Mouse (Mus musculus) embryonic facial prominence, embryonic 13.5 days (tissue): ENCODE measurements around the gene Xpo6. TPM values are rescaled to one million over a fixed set of nuclear protein-coding genes. Genes with fewer than 3 reads are reported as not detected.

Experiments
- ATAC-seq: fragments of 200-750 bp; cut with Nextera tagmentation; 2 replicates; pipeline ENCODE4 v1.8.0; 2017; ENCODE audit warnings: low read depth; ENCODE audit not compliant: insufficient number of reproducible peaks, insufficient read depth, low FRiP score, low TSS enrichment
- H3K27ac ChIP-seq: fragments of 300-500 bp; sonication (generic); 2 replicates; pipeline ENCODE4 v1.5.1; 2015; ENCODE audit warnings: moderate library complexity, mild to moderate bottlenecking, inconsistent platforms
- H3K27me3 ChIP-seq: fragments of 300-500 bp; sonication (generic); 2 replicates; pipeline ENCODE4 v1.6.1; 2015; ENCODE audit warnings: mild to moderate bottlenecking, inconsistent platforms
- H3K36me3 ChIP-seq: fragments of 300-500 bp; sonication (generic); 2 replicates; pipeline ENCODE4 v1.6.1; 2015; ENCODE audit warnings: mild to moderate bottlenecking, inconsistent platforms
- H3K4me1 ChIP-seq: fragments of 300-500 bp; sonication (generic); 2 replicates; pipeline ENCODE4 v1.6.1; 2015; ENCODE audit warnings: inconsistent platforms
- H3K4me2 ChIP-seq: fragments of 300-500 bp; sonication (generic); 2 replicates; pipeline ENCODE4 v1.6.1; 2015; ENCODE audit warnings: moderate library complexity, mild to moderate bottlenecking, inconsistent platforms
- H3K4me3 ChIP-seq: fragments of 300-500 bp; sonication (generic); 2 replicates; pipeline ENCODE4 v1.5.1; 2015; ENCODE audit warnings: mild to moderate bottlenecking, inconsistent platforms
- H3K9ac ChIP-seq: fragments of 300-500 bp; sonication (generic); 2 replicates; pipeline ENCODE4 v1.6.1; 2015; ENCODE audit warnings: mild to moderate bottlenecking, inconsistent platforms
- H3K9me3 ChIP-seq: fragments of 300-500 bp; sonication (generic); 2 replicates; pipeline ENCODE4 v1.6.1; 2016; ENCODE audit warnings: inconsistent platforms
- WGBS: fragments of 180-500 bp; shearing (Covaris S2); methylation state at CpG from one replicate; pipeline ENCODE4 v1.1.7; 2015; ENCODE audit warnings: mixed read lengths; 5-methylcytosine and 5-hydroxymethylcytosine counted together
- polyA plus RNA-seq: library from polyadenylated mRNA; unstranded; fragments of >200 nt; fragmentation: Nextera tagmentation; extraction: Ambion mirVana; gene quantifications from 2 replicates; pipeline ENCODE4 v1.2.1, GENCODE M21; 2015

Gene Xpo6
- 59.0 and 60.5 TPM in 2 replicates for polyA plus RNA-seq

GRCm38 (mm10) chr7:126200178-126200996 lies at the start of gene Xpo6:
Gene Xpo6, minus strand, starts transcription at chr7:126200501.
- WGBS: 1% methylated on average over 55 of the region's 57 CpGs
- Histone ChIP-seq H3K4me3 (peak within 1 kb of the TSS; percentile 96), H3K36me3 (no peaks in the 10 kb centered on the region), H3K9ac (peak within 1 kb of the TSS; percentile 97), H3K27me3 (no peaks in the 10 kb centered on the region), H3K9me3 (no peaks in the 10 kb centered on the region), H3K27ac (peak within 1 kb of the TSS; percentile 88), H3K4me1 (peaks cover 16% of the 10 kb centered on the region), H3K4me2 (peak within 1 kb of the TSS; percentile 83)
- ATAC-seq: peak; percentile 88

GRCm38 (mm10) chr7:126249986-126250385 lies 49.7 kb upstream of the Xpo6 start:
- Histone ChIP-seq H3K4me1 (peaks cover 9% of the 10 kb centered on the region), H3K9ac (no peak overlapping the region), H3K27me3 (peaks cover 13% of the 10 kb centered on the region), H3K4me2 (no peak overlapping the region), H3K9me3 (no peaks in the 10 kb centered on the region), H3K4me3 (no peak overlapping the region), H3K27ac (no peak overlapping the region), H3K36me3 (no peaks in the 10 kb centered on the region)
- ATAC-seq: no peak
- 87% methylated on average over 3 of the region's 3 CpGs for WGBS

- Histone ChIP-seq H3K27ac (no peak overlapping the region), H3K9ac (no peak overlapping the region), H3K4me2 (no peak overlapping the region), H3K9me3 (no peaks in the 10 kb centered on the region), H3K36me3 (no peaks in the 10 kb centered on the region), H3K4me1 (peaks cover 9% of the 10 kb centered on the region), H3K4me3 (no peak overlapping the region), H3K27me3 (peaks cover 13% of the 10 kb centered on the region)
- ATAC-seq: no peak
- WGBS: 65% methylated on average over 5 of the region's 5 CpGs
Observed at GRCm38 (mm10) chr7:126249146-126249545, 48.8 kb upstream of the Xpo6 start.

GRCm38 (mm10) chr7:126248641-126249141 lies 48.4 kb upstream of the Xpo6 start:
- peaks cover 13% of the 10 kb centered on the region for H3K27me3 ChIP-seq
- WGBS: 46% methylated on average over 17 of the region's 17 CpGs
- no peak for ATAC-seq
- H3K9me3 ChIP-seq: no peaks in the 10 kb centered on the region
- H3K27ac ChIP-seq: no peak overlapping the region
- H3K36me3 ChIP-seq: no peaks in the 10 kb centered on the region
- peak overlapping the region; percentile 55; the same call in 1 of the 2 replicates for H3K9ac ChIP-seq
- H3K4me3 ChIP-seq: no peak overlapping the region
- H3K4me1 ChIP-seq: peaks cover 9% of the 10 kb centered on the region
- peak overlapping the region; percentile 24 for H3K4me2 ChIP-seq

DNA sequence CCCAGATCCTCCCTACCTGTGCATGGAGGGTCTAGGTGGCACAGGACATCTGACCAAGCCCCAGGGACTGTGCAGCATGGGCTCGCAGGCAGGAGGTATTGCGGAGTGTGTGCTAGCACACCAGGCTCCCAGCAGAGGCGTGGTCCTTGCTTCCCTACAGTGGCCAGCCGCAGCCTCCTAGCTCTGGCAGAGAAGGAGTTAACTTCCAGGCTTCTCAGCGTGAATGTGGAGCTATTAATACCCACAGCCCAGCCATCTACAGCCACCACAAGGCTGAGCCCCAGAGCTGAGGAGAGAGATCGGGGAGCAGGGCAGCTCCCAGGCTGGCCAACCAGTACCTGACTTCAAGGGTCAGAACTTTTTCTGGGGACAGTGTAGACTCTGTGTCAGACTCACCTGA lies 47.8 kb upstream of the Xpo6 start:
- no peaks in the 10 kb centered on the region for H3K9me3 ChIP-seq
- H3K36me3 ChIP-seq: no peaks in the 10 kb centered on the region
- WGBS: 3% methylated on average over 6 of the region's 6 CpGs
- H3K4me3 ChIP-seq: no peak overlapping the region
- peaks cover 9% of the 10 kb centered on the region for H3K4me1 ChIP-seq
- H3K27me3 ChIP-seq: peaks cover 13% of the 10 kb centered on the region
- peak; percentile 32; the same call in 1 of the 2 replicates for ATAC-seq
- no peak overlapping the region for H3K27ac ChIP-seq
- peak overlapping the region; percentile 24 for H3K4me2 ChIP-seq
- H3K9ac ChIP-seq: peak overlapping the region; percentile 55; the same call in 1 of the 2 replicates

DNA sequence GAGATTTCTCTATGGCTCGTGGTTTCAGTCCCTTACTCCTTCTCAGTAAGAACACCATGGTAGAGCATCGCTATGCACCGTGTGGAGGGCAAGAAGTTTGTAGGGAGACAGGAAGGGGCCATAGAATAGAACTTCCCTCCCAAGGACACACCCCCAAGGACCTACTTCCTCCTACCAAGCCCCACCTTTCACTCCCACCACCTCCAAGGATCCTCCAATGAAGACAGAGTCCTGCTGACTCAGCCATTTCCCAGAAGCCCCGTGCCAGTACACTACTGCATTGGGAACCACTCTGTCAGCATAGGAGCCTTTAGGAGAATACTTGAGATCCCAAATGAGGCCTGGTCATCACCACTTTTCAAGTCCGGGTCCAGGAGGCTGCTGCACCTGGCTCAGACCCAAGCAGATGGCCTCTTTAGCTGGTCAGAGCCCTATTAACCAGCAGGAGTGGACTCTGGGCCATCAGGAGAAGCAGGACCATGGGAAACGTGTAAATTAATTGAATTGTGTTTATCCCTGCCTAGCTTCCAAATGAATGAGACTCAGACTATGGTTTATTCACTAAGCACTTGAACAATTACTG lies 44.0 kb upstream of the Xpo6 start:
- peaks cover 9% of the 10 kb centered on the region for H3K4me1 ChIP-seq
- H3K9me3 ChIP-seq: no peaks in the 10 kb centered on the region
- H3K27ac ChIP-seq: no peak overlapping the region
- no peak for ATAC-seq
- H3K36me3 ChIP-seq: no peaks in the 10 kb centered on the region
- no peak overlapping the region for H3K4me3 ChIP-seq
- no peak overlapping the region for H3K9ac ChIP-seq
- peaks cover 11% of the 10 kb centered on the region for H3K27me3 ChIP-seq
- 74% methylated on average over 6 of the region's 6 CpGs for WGBS
- no peak overlapping the region for H3K4me2 ChIP-seq

GRCm38 (mm10) chr7:126240814-126241360 lies 40.6 kb upstream of the Xpo6 start:
- H3K4me2 ChIP-seq: no peak overlapping the region
- WGBS: 79% methylated on average over 14 of the region's 14 CpGs
- H3K36me3 ChIP-seq: no peaks in the 10 kb centered on the region
- no peaks in the 10 kb centered on the region for H3K4me1 ChIP-seq
- H3K9me3 ChIP-seq: no peaks in the 10 kb centered on the region
- H3K27me3 ChIP-seq: no peaks in the 10 kb centered on the region
- H3K4me3 ChIP-seq: no peak overlapping the region
- no peak overlapping the region for H3K9ac ChIP-seq
- ATAC-seq: no peak
- H3K27ac ChIP-seq: no peak overlapping the region

DNA sequence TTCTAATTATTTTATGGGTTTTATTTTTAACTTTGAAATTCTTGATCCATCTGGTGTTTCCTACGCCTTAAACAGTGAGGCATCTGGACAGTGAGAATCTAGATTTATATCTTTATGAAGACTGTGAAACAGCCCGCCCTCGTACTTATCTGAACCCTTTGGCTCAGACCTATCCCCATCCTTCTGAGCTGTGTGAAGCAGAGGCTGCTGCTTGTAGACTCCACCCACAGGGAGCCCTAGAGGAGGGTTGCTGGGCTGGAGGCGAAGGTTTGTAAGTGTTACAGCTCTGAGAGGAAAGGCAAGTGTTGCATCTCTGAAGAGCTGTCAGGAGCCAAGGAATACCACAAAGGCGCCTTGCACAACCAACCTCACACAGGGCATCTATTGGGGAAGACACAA lies 36.5 kb upstream of the Xpo6 start:
- no peak for ATAC-seq
- Histone ChIP-seq H3K36me3 (no peaks in the 10 kb centered on the region), H3K4me1 (no peaks in the 10 kb centered on the region), H3K9ac (no peak overlapping the region), H3K9me3 (no peaks in the 10 kb centered on the region), H3K4me3 (no peak overlapping the region), H3K27me3 (no peaks in the 10 kb centered on the region), H3K27ac (no peak overlapping the region), H3K4me2 (no peak overlapping the region)
- 77% methylated on average over 5 of the region's 5 CpGs for WGBS

GRCm38 (mm10) chr7:126236083-126236793 lies 35.9 kb upstream of the Xpo6 start:
- no peaks in the 10 kb centered on the region for H3K36me3 ChIP-seq
- no peaks in the 10 kb centered on the region for H3K4me1 ChIP-seq
- H3K27me3 ChIP-seq: no peaks in the 10 kb centered on the region
- no peak overlapping the region for H3K9ac ChIP-seq
- no peaks in the 10 kb centered on the region for H3K9me3 ChIP-seq
- no peak overlapping the region for H3K4me3 ChIP-seq
- no peak for ATAC-seq
- no peak overlapping the region for H3K4me2 ChIP-seq
- H3K27ac ChIP-seq: no peak overlapping the region
- WGBS: 63% methylated on average over 11 of the region's 11 CpGs

- Histone ChIP-seq H3K4me1 (no peaks in the 10 kb centered on the region), H3K27me3 (no peaks in the 10 kb centered on the region), H3K9ac (no peak overlapping the region), H3K4me2 (no peak overlapping the region), H3K4me3 (no peak overlapping the region), H3K36me3 (no peaks in the 10 kb centered on the region), H3K27ac (no peak overlapping the region), H3K9me3 (no peaks in the 10 kb centered on the region)
- WGBS: 87% methylated on average over 3 of the region's 3 CpGs
- ATAC-seq: no peak
Observed at GRCm38 (mm10) chr7:126234611-126235010, 34.3 kb upstream of the Xpo6 start.

- H3K4me2 ChIP-seq: no peak overlapping the region
- H3K9me3 ChIP-seq: no peaks in the 10 kb centered on the region
- no peak overlapping the region for H3K4me3 ChIP-seq
- H3K36me3 ChIP-seq: no peaks in the 10 kb centered on the region
- no peaks in the 10 kb centered on the region for H3K27me3 ChIP-seq
- no peak overlapping the region for H3K9ac ChIP-seq
- 79% methylated on average over 8 of the region's 8 CpGs for WGBS
- ATAC-seq: no peak
- H3K27ac ChIP-seq: no peak overlapping the region
- H3K4me1 ChIP-seq: no peaks in the 10 kb centered on the region
Observed at GRCm38 (mm10) chr7:126232345-126233071, 32.2 kb upstream of the Xpo6 start.
